Mouse (Mus musculus) embryonic facial prominence, embryonic 11.5 days (tissue): ENCODE measurements around the gene Pdzk1. TPM values are rescaled to one million over a fixed set of nuclear protein-coding genes. Genes with fewer than 3 reads are reported as not detected.
A peak's percentile ranks its signal among the peaks of the same experiment; 100 is the strongest.

Experiments
- ATAC-seq: fragments of 200-750 bp; cut with Nextera tagmentation; replicated peaks from 2 replicates; pipeline ENCODE4 v1.8.0; 2017; ENCODE audit warnings: low read depth; ENCODE audit not compliant: insufficient number of reproducible peaks, low FRiP score, low TSS enrichment
- DNase-seq: peaks from one replicate; pipeline ENCODE4 v3.0.0-alpha.2; 2015; ENCODE audit warnings: low spot score
- H3K27ac ChIP-seq: fragments of 300-500 bp; sonication (generic); replicated peaks from 2 replicates; pipeline ENCODE4 v1.5.1; 2014; ENCODE audit warnings: mild to moderate bottlenecking, low read depth, low read length, control low read depth
- H3K27me3 ChIP-seq: fragments of 300-500 bp; sonication (generic); 2 replicates; pipeline ENCODE4 v1.6.1; 2014; ENCODE audit warnings: mild to moderate bottlenecking, low read length, moderate library complexity, mixed read lengths; ENCODE audit not compliant: control insufficient read depth, insufficient read depth
- H3K36me3 ChIP-seq: fragments of 300-500 bp; sonication (generic); replicated peaks from 2 replicates; pipeline ENCODE4 v1.6.1; 2014; ENCODE audit warnings: low read depth, mild to moderate bottlenecking, low read length, moderate library complexity, mixed read lengths; ENCODE audit not compliant: control insufficient read depth, insufficient read depth
- H3K4me1 ChIP-seq: fragments of 300-500 bp; sonication (generic); 2 replicates; pipeline ENCODE4 v1.6.1; 2014; ENCODE audit warnings: low read length, mixed read lengths; ENCODE audit not compliant: control insufficient read depth, insufficient read depth
- H3K4me2 ChIP-seq: fragments of 300-500 bp; sonication (generic); 2 replicates; pipeline ENCODE4 v1.6.1; 2014; ENCODE audit warnings: low read depth, mild to moderate bottlenecking, control low read depth, low read length, moderate library complexity
- H3K4me3 ChIP-seq: fragments of 300-500 bp; sonication (generic); 2 replicates; pipeline ENCODE4 v1.5.1; 2014; ENCODE audit warnings: low read depth, low read length, control low read depth
- H3K9ac ChIP-seq: fragments of 300-500 bp; sonication (generic); replicated peaks from 2 replicates; pipeline ENCODE4 v1.6.1; 2014; ENCODE audit warnings: mild to moderate bottlenecking, control low read depth, low read length
- H3K9me3 ChIP-seq: fragments of 300-500 bp; sonication (generic); replicated peaks from 2 replicates; pipeline ENCODE4 v1.6.1; 2016; ENCODE audit warnings: mild to moderate bottlenecking, low read length, inconsistent platforms, mixed read lengths; ENCODE audit not compliant: control insufficient read depth
- WGBS: fragments of 180-500 bp; shearing (Covaris S2); extraction: QIAGEN DNeasy Blood & Tissue Kit; methylation state at CpG from one replicate; pipeline ENCODE4 v1.1.7; 2014; 5-methylcytosine and 5-hydroxymethylcytosine counted together
- polyA plus RNA-seq: library from polyadenylated mRNA; unstranded; fragments of >200 nt; fragmentation: Nextera tagmentation; extraction: Ambion mirVana; gene quantifications from 2 replicates; pipeline ENCODE4 v1.2.1, GENCODE M21; 2014

The Pdzk1 gene
- polyA plus RNA-seq, 1 experiment from 2014 or later, result not detected

- Histone ChIP-seq H3K9me3 (no peaks in the 10 kb centered on the region), H3K27me3 (no peaks in the 10 kb centered on the region), H3K36me3 (no peaks in the 10 kb centered on the region), H3K4me1 (no peaks in the 10 kb centered on the region), H3K4me2 (no peak overlapping the region), H3K4me3 (no peak overlapping the region), H3K27ac (no peak overlapping the region), H3K9ac (no peak overlapping the region)
- DNase-seq, result no peak
- WGBS, result 83% methylated on average over 3 of the region's 3 CpGs
- ATAC-seq, result no peak
These were observed 17.9 kb upstream of the Pdzk1 start for GRCm38 (mm10) chr3:96811232-96811631.

GRCm38 (mm10) chr3:96812395-96813091 lies 16.5 kb upstream of the Pdzk1 start:
- H3K36me3 ChIP-seq, result no peaks in the 10 kb centered on the region
- no peaks in the 10 kb centered on the region for H3K27me3 ChIP-seq
- DNase-seq (peak; percentile 83), ATAC-seq (no peak)
- no peaks in the 10 kb centered on the region for H3K4me1 ChIP-seq
- no peak overlapping the region for H3K4me2 ChIP-seq
- H3K4me3 ChIP-seq, result no peak overlapping the region
- 47% methylated on average over 20 of the region's 20 CpGs for WGBS
- no peak overlapping the region for H3K27ac ChIP-seq
- H3K9me3 ChIP-seq, result no peaks in the 10 kb centered on the region
- H3K9ac ChIP-seq, result no peak overlapping the region

GRCm38 (mm10) chr3:96813106-96813505 lies 16.0 kb upstream of the Pdzk1 start:
- Histone ChIP-seq H3K27me3 (no peaks in the 10 kb centered on the region), H3K9ac (no peak overlapping the region), H3K36me3 (no peaks in the 10 kb centered on the region), H3K4me3 (no peak overlapping the region), H3K4me1 (no peaks in the 10 kb centered on the region), H3K9me3 (no peaks in the 10 kb centered on the region), H3K4me2 (no peak overlapping the region), H3K27ac (no peak overlapping the region)
- WGBS, result 33% methylated on average over 9 of the region's 9 CpGs
- DNase-seq (peak; percentile 50), ATAC-seq (0 out of 2 replicates have a peak, but pooled peaks have one; percentile 56)

- no peaks in the 10 kb centered on the region for H3K9me3 ChIP-seq
- H3K4me1 ChIP-seq, result no peaks in the 10 kb centered on the region
- no peaks in the 10 kb centered on the region for H3K36me3 ChIP-seq
- no peaks in the 10 kb centered on the region for H3K27me3 ChIP-seq
- no peak for ATAC-seq
- 55% methylated on average over 7 of the region's 7 CpGs for WGBS
- no peak overlapping the region for H3K27ac ChIP-seq
- H3K4me2 ChIP-seq, result no peak overlapping the region; the same call in 1 of the 2 replicates
- DNase-seq, result no peak
- no peak overlapping the region for H3K9ac ChIP-seq
- H3K4me3 ChIP-seq, result no peak overlapping the region
These were observed 15.4 kb upstream of the Pdzk1 start for GRCm38 (mm10) chr3:96813591-96814244.

GRCm38 (mm10) chr3:96814342-96814741 lies 14.7 kb upstream of the Pdzk1 start:
- no peak overlapping the region for H3K4me2 ChIP-seq
- 41% methylated on average over 6 of the region's 6 CpGs for WGBS
- H3K4me1 ChIP-seq, result no peaks in the 10 kb centered on the region
- DNase-seq (no peak), ATAC-seq (no peak)
- no peak overlapping the region for H3K9ac ChIP-seq
- no peaks in the 10 kb centered on the region for H3K9me3 ChIP-seq
- H3K27me3 ChIP-seq, result no peaks in the 10 kb centered on the region
- no peak overlapping the region for H3K27ac ChIP-seq
- no peak overlapping the region for H3K4me3 ChIP-seq
- H3K36me3 ChIP-seq, result no peaks in the 10 kb centered on the region

GRCm38 (mm10) chr3:96820116-96820915 lies 8.8 kb upstream of the Pdzk1 start:
- DNase-seq, result no peak
- no peak overlapping the region for H3K4me3 ChIP-seq
- H3K27ac ChIP-seq, result no peak overlapping the region
- H3K4me1 ChIP-seq, result no peaks in the 10 kb centered on the region
- H3K4me2 ChIP-seq, result no peak overlapping the region
- H3K36me3 ChIP-seq, result no peaks in the 10 kb centered on the region
- 74% methylated on average over 6 of the region's 6 CpGs for WGBS
- no peak overlapping the region for H3K9ac ChIP-seq
- H3K27me3 ChIP-seq, result no peaks in the 10 kb centered on the region
- H3K9me3 ChIP-seq, result no peaks in the 10 kb centered on the region
- no peak for ATAC-seq

GRCm38 (mm10) chr3:96821581-96821980 lies 7.5 kb upstream of the Pdzk1 start:
- H3K27ac ChIP-seq, result no peak overlapping the region
- H3K27me3 ChIP-seq, result no peaks in the 10 kb centered on the region
- H3K9ac ChIP-seq, result no peak overlapping the region
- no peak overlapping the region for H3K4me2 ChIP-seq
- WGBS, result 81% methylated on average over 4 of the region's 4 CpGs
- no peaks in the 10 kb centered on the region for H3K36me3 ChIP-seq
- H3K4me1 ChIP-seq, result no peaks in the 10 kb centered on the region
- H3K9me3 ChIP-seq, result no peaks in the 10 kb centered on the region
- DNase-seq (no peak), ATAC-seq (no peak)
- no peak overlapping the region for H3K4me3 ChIP-seq

- Histone ChIP-seq H3K36me3 (no peaks in the 10 kb centered on the region), H3K4me1 (no peaks in the 10 kb centered on the region), H3K4me2 (no peak overlapping the region), H3K9ac (no peak overlapping the region), H3K9me3 (no peaks in the 10 kb centered on the region), H3K27ac (no peak overlapping the region), H3K4me3 (no peak overlapping the region), H3K27me3 (no peaks in the 10 kb centered on the region)
- DNase-seq (no peak), ATAC-seq (no peak)
- 70% methylated on average over 3 of the region's 3 CpGs for WGBS
These were observed 5.4 kb upstream of the Pdzk1 start for GRCm38 (mm10) chr3:96823701-96824100.
